Mouse (Mus musculus) kidney, adult 2 months (tissue): Measurements from ENCODE around the gene Hmgcs2. TPM values are rescaled to one million over a fixed set of nuclear protein-coding genes. Genes with fewer than 3 reads are reported as not detected.

Experiments used
- DNase-seq: peaks from one replicate; pipeline ENCODE4 v3.0.0; 2021
- H3K27ac ChIP-seq: fragments of 200-500 bp; 2 replicates; pipeline ENCODE4 v1.5.1; 2012; ENCODE audit warnings: low read depth, low read length, control low read depth, inconsistent platforms; ENCODE audit not compliant: insufficient read depth
- H3K27me3 ChIP-seq: fragments of 200-500 bp; replicated peaks from 2 replicates; pipeline ENCODE4 v1.6.1; 2012; ENCODE audit warnings: mild to moderate bottlenecking, moderate library complexity, low read length, inconsistent platforms; ENCODE audit not compliant: control insufficient read depth, insufficient read depth
- H3K36me3 ChIP-seq: fragments of 200-500 bp; 2 replicates; pipeline ENCODE4 v1.6.1; 2012; ENCODE audit warnings: mild to moderate bottlenecking, moderate library complexity, low read length, inconsistent platforms; ENCODE audit not compliant: control insufficient read depth, insufficient read depth
- H3K4me1 ChIP-seq: fragments of 200-500 bp; 2 replicates; pipeline ENCODE4 v1.6.1; 2011; ENCODE audit warnings: low read length; ENCODE audit not compliant: control insufficient read depth, insufficient read depth
- H3K4me3 ChIP-seq: fragments of 200-500 bp; 2 replicates; pipeline ENCODE4 v1.5.1; 2011; ENCODE audit warnings: mild to moderate bottlenecking, low read depth, low read length, control low read depth; ENCODE audit not compliant: insufficient read depth
- CTCF ChIP-seq: fragments of 200-500 bp; conservative IDR thresholded peaks from 2 replicates; pipeline ENCODE4 v1.5.1; 2011; ENCODE audit warnings: low read depth, mild to moderate bottlenecking, control low read depth, low read length, moderate library complexity, mixed read lengths; ENCODE audit not compliant: insufficient read depth, insufficient read length
- POLR2A ChIP-seq: fragments of 200-500 bp; IDR thresholded peaks from one replicate; pipeline ENCODE4 v1.6.1; 2011; ENCODE audit warnings: low read depth, low read length, control low read depth
- WGBS: fragments of 180-500 bp; shearing (Covaris S2); methylation state at CpG from one replicate; pipeline ENCODE4 v1.1.7; 2018; 5-methylcytosine and 5-hydroxymethylcytosine counted together
- polyA plus RNA-seq: library from polyadenylated mRNA; depleted of rRNA; stranded (reverse); fragments of >200 nt; gene quantifications from 2 replicates; pipeline ENCODE4 v1.2.3, GENCODE M21; 2012

The Hmgcs2 gene
- polyA plus RNA-seq, 1 experiment, result 39.0 TPM

DNA sequence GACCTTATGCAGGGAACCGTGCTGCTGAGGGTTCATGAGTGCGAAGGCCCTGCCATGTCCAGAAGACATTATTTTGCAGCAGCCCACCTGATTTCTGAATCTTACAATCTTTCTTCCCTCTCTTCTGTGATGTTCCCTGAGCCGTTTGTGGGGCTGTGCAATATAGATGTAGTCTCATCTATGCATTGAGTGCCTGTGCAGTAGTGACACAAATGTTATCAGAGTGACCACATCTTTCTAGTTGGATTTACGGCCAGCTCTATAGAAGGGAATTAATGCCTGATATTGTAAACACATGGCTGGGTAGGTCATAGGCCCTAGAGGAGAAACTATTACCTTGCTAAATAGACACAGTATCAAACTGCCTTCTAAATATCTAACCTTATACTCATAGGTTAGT lies 20.0 kb downstream of the Hmgcs2 start:
- 90% methylated on average over 4 of the region's 4 CpGs for WGBS
- H3K36me3 ChIP-seq, result no peaks in the 10 kb centered on the region

GRCm38 (mm10) chr3:98301761-98302160 lies 21.5 kb downstream of the Hmgcs2 start:
- H3K4me1 ChIP-seq, result no peaks in the 10 kb centered on the region
- no peak for DNase-seq
- H3K27ac ChIP-seq, result no peak overlapping the region
- no peaks in the 10 kb centered on the region for H3K36me3 ChIP-seq
- no peak overlapping the region for H3K4me3 ChIP-seq
- WGBS, result 93% methylated on average over 3 of the region's 3 CpGs
- TF ChIP-seq POLR2A, result no peak
- TF ChIP-seq CTCF, result no peak
- no peaks in the 10 kb centered on the region for H3K27me3 ChIP-seq

More for the DNA sequence above, 20.0 kb downstream of the Hmgcs2 start:
- Histone ChIP-seq H3K27ac (no peak overlapping the region), H3K4me3 (no peak overlapping the region), H3K4me1 (no peaks in the 10 kb centered on the region), H3K27me3 (no peaks in the 10 kb centered on the region)
- no peak for TF ChIP-seq POLR2A
- TF ChIP-seq CTCF, result no peak
- DNase-seq, result no peak

GRCm38 (mm10) chr3:98308606-98309005 lies 28.4 kb downstream of the Hmgcs2 start:
- 89% methylated on average over 6 of the region's 6 CpGs for WGBS
- no peak for DNase-seq
- Histone ChIP-seq H3K27ac (no peak overlapping the region), H3K27me3 (no peaks in the 10 kb centered on the region), H3K36me3 (no peaks in the 10 kb centered on the region), H3K4me1 (no peaks in the 10 kb centered on the region), H3K4me3 (no peak overlapping the region)
- TF ChIP-seq POLR2A (no peak), CTCF (no peak)

GRCm38 (mm10) chr3:98310456-98310855 lies 30.2 kb downstream of the Hmgcs2 start:
- DNase-seq, result no peak

DNA sequence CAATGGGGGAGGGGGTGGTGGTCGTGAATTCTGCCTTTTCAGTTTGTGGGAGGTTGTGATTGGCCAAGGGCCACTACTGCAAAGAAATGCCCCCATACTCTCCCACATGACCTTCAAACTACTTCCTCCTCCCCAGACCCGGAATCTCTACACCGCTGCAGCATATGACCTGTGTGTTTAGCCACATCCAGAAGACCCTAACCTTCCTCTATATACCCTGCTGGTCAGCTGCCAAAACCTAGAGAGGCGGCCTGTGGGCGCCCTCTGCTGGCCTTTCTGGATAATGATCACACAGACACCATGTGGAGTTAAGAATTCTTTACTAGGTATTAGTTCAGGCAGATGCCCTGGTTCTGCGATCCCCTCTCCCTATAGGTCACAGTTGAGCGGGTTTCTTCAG lies 32.6 kb downstream of the Hmgcs2 start:
- no peak overlapping the region for H3K27ac ChIP-seq
- no peaks in the 10 kb centered on the region for H3K27me3 ChIP-seq
- WGBS, result 16% methylated on average over 7 of the region's 7 CpGs
- peak; percentile 52 for DNase-seq
- no peaks in the 10 kb centered on the region for H3K4me1 ChIP-seq
- TF ChIP-seq CTCF (peak; percentile 61), POLR2A (no peak)
- H3K4me3 ChIP-seq, result no peak overlapping the region
- H3K36me3 ChIP-seq, result no peaks in the 10 kb centered on the region

More at GRCm38 (mm10) chr3:98310456-98310855, 30.2 kb downstream of the Hmgcs2 start:
- no peaks in the 10 kb centered on the region for H3K36me3 ChIP-seq
- no peak overlapping the region for H3K27ac ChIP-seq
- H3K4me1 ChIP-seq, result no peaks in the 10 kb centered on the region
- 75% methylated on average over 1 of the region's 1 CpGs for WGBS
- no peaks in the 10 kb centered on the region for H3K27me3 ChIP-seq
- no peak overlapping the region for H3K4me3 ChIP-seq
- TF ChIP-seq POLR2A, result no peak
- no peak for TF ChIP-seq CTCF

- H3K36me3 ChIP-seq, result no peaks in the 10 kb centered on the region
- TF ChIP-seq CTCF, result no peak
- TF ChIP-seq POLR2A, result no peak
- no peaks in the 10 kb centered on the region for H3K27me3 ChIP-seq
- no peaks in the 10 kb centered on the region for H3K4me1 ChIP-seq
- no peak overlapping the region for H3K27ac ChIP-seq
- no peak for DNase-seq
- 69% methylated on average over 9 of the region's 9 CpGs for WGBS
- no peak overlapping the region for H3K4me3 ChIP-seq
These were observed 33.3 kb downstream of the Hmgcs2 start for GRCm38 (mm10) chr3:98313294-98314155.

DNA sequence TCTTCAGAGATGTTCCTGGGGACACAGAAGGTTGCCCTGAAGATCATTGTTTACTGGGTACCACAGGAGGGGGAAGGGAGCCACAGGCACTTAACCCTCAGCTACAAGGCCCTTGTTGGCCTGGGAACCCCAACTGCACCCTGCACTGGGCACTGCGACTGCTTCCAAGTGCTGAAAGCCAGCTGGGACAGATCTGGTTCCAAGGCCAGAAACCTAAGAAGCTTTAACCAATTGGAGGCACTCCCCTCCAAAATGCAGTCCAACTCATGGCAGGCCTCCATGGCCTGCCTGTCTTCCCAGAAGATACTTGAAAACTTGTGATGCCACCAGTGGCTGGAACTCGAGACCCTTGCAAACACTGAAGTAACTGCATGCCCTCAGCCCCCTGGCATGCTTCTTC lies 34.9 kb downstream of the Hmgcs2 start:
- TF ChIP-seq POLR2A (no peak), CTCF (no peak)
- 82% methylated on average over 2 of the region's 2 CpGs for WGBS
- Histone ChIP-seq H3K27ac (no peak overlapping the region), H3K4me3 (no peak overlapping the region), H3K4me1 (no peaks in the 10 kb centered on the region), H3K36me3 (no peaks in the 10 kb centered on the region), H3K27me3 (no peaks in the 10 kb centered on the region)
- no peak for DNase-seq
